Mouse (Mus musculus) urinary bladder, postnatal 14 days (tissue): ENCODE data around the gene E330009J07Rik.
A peak's percentile ranks its signal among the peaks of the same experiment; 100 is the strongest.

Experiments used
- DNase-seq: peaks from one replicate; pipeline ENCODE4 v3.0.0; 2021; ENCODE audit warnings: low spot score

Gene E330009J07Rik

GRCm38 (mm10) chr6:40429521-40429931 is 6.4 kb downstream of the E330009J07Rik start:
- no peak for DNase-seq

- DNase-seq, result no peak
These were observed 7.2 kb downstream of the E330009J07Rik start for GRCm38 (mm10) chr6:40428696-40429095.

- DNase-seq, result no peak
These were observed 8.5 kb downstream of the E330009J07Rik start for GRCm38 (mm10) chr6:40427441-40427840.

- DNase-seq, result peak; percentile 35
These were observed 12.2 kb downstream of the E330009J07Rik start for GRCm38 (mm10) chr6:40423774-40424173.

GRCm38 (mm10) chr6:40423013-40423412 is 12.9 kb downstream of the E330009J07Rik start:
- DNase-seq, result no peak

GRCm38 (mm10) chr6:40421099-40421498 is 14.8 kb downstream of the E330009J07Rik start:
- no peak for DNase-seq

GRCm38 (mm10) chr6:40418386-40418785 is 17.5 kb downstream of the E330009J07Rik start:
- no peak for DNase-seq

GRCm38 (mm10) chr6:40415799-40416198 is 20.1 kb downstream of the E330009J07Rik start:
- no peak for DNase-seq

GRCm38 (mm10) chr6:40413565-40413964 is 22.4 kb downstream of the E330009J07Rik start:
- DNase-seq, result no peak

- DNase-seq, result no peak
These were observed 22.9 kb downstream of the E330009J07Rik start for GRCm38 (mm10) chr6:40413046-40413445.

GRCm38 (mm10) chr6:40411085-40411484 is 24.9 kb downstream of the E330009J07Rik start:
- DNase-seq, result no peak

- no peak for DNase-seq
These were observed 32.2 kb downstream of the E330009J07Rik start for GRCm38 (mm10) chr6:40403640-40404285.

- DNase-seq, result no peak
These were observed 33.9 kb downstream of the E330009J07Rik start for GRCm38 (mm10) chr6:40402031-40402430.

- DNase-seq, result peak; percentile 57
These were observed 42.7 kb downstream of the E330009J07Rik start for GRCm38 (mm10) chr6:40393213-40393612.

GRCm38 (mm10) chr6:40390975-40391374 is 45.0 kb downstream of the E330009J07Rik start:
- no peak for DNase-seq

GRCm38 (mm10) chr6:40388660-40389059 is 47.3 kb downstream of the E330009J07Rik start:
- no peak for DNase-seq

- DNase-seq, result no peak
These were observed 50.3 kb downstream of the E330009J07Rik start for GRCm38 (mm10) chr6:40385682-40386081.

- DNase-seq, result no peak
These were observed 54.0 kb downstream of the E330009J07Rik start for GRCm38 (mm10) chr6:40381908-40382307.

- DNase-seq, result no peak
These were observed 55.8 kb downstream of the E330009J07Rik start for GRCm38 (mm10) chr6:40380181-40380580.

GRCm38 (mm10) chr6:40371031-40371430 is 64.9 kb downstream of the E330009J07Rik start:
- DNase-seq, result no peak

GRCm38 (mm10) chr6:40353360-40353759 is 82.6 kb downstream of the E330009J07Rik start:
- no peak for DNase-seq
